Mouse (Mus musculus) WW6 (cell line): Measurements from ENCODE around the gene Apopt1.
"Not testable (repeated sequence)": the region's sequence is repeated elsewhere in the genome, so short reads cannot be mapped to it uniquely, and the experiment has no call there.

Experiments
- DNase-seq: peaks from one replicate; pipeline ENCODE4 v3.0.0-alpha.2; 2013; ENCODE audit warnings: low read depth, low spot score

Gene Apopt1

DNA sequence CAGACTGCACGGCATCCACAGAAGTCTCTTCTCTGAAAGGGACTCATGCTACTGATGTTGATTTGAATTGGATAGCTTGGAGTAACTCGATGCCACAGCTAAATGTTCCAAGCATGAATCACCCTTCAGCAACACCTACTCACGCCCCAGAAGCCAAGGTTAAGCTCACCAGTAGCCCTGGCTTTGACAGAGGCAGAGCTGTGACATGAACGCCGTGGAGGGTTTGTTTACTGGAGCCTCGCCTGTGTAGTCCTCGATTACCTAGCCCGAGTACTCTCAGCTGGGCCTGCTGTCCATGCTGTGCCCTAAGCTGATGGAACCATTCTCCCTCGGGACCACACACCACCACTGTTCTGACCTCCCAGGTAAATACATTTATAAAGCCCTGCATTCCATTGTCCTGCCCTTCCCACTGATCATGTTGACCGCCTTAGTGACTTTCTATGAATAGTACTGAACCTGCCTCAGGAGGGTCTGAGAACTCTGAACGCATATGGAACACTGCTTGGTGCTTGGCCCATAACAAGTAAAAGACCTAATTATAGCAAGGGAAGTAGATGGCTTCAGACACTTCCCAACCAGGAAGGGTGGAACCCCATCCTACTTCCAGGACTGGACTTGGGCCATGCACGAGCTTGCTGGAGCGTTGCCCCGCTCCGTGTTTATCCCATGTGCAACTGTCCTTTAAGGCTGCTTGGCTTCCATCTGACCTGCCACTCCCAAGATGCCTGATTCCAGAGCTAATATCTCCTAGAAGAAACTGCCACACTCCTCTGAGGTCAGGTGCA lies 7.7 kb upstream of the Apopt1 start:
- no peak for DNase-seq

DNA sequence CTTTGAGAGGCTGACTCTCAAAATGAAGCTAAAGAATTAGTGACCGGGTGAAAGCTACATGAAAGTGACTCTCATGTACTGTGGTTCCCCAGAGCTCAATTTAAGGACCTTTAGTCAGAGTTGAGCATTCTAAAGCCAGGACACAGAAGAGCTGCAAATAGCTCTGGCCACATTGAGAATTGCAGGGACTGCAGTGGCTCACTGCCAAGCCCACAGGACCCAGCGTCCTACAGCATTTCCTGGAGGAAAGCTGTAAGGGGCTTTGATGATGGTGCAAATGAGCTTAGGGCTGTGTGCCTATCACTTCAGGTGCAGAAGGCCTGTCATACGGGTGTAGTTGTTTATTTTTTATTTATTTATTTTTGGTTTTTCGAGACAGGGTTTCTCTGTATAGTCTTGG lies 4.9 kb upstream of the Apopt1 start:
- DNase-seq: no peak

DNA sequence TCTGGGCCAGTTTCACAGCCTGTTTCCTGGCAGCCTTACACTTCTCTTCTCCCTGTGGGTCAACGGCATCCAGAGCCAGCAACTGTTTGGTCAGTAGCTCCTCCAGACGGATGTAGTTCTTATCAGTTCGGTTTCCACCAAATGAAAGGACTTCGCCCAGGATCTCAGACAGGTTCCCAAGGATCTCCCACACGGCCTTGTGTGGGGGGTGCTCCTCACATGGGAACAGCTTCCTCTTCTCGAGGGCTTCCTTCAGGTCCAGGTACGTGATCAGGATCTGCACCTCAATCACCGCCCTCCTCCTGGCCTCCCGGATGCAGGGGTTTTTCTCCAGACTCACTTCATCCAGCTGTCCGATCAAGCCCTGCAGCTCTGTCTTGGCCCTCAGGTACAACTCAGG lies 3.0 kb upstream of the Apopt1 start:
- DNase-seq: no peak

DNA sequence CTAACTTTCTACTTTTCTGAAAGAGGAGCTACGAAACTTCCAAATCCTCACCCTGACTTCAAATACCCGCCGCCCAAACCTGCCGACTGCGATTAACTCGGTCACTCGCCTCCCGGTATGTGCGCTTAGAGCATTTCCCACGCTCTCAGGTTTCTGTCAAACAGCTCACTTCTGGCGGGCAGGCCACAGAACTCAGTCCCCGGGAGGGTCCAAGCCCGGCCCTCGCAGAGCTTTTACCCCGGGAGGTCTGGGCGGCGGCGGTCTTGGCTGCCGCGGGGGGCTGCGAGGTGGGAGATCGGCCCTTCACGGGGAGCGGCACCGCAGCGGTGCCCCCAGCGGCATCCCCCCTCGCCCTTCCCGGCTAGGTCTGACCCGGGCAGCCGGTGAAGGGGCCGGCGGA lies 585 bp upstream of the Apopt1 start:
- no peak for DNase-seq

DNA sequence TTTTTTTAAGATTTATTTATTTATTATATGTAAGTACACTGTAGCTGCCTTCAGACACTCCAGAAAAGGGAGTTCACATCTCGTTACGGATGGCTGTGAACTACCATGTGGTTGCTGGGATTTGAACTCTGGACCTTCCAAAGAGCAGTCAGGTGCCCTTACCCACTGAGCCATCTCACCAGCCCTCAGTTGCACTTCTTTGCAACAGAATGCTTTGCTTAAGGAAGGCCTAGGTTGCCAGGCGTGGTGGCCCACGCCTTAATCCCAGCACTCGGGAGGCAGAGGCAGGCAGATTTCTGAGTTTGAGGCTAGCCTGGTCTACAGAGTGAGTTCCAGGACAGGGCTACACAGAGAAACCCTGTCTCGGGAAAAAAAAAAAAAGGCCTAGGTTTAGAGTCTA lies 819 bp downstream of the Apopt1 start:
- DNase-seq: not testable (repeated sequence)

DNA sequence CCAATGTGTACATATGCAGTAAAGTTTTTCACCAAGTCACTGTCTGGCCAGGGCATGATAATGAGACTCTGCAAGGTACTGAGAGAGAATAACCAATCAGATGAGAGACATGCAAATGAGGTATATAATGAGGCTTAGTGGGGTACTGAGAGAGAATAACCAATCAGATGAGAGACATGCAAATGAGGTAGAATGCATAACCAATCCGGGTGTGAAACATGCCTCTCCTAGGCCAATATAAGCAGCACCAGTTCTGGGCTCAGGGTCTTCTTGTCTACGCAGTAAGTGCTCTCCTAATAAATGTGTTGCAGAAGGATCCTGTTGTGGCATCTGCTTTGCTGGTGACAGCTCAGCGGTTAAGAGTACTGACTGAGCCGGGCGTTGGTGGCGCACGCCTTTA lies 3.4 kb downstream of the Apopt1 start:
- no peak for DNase-seq

DNA sequence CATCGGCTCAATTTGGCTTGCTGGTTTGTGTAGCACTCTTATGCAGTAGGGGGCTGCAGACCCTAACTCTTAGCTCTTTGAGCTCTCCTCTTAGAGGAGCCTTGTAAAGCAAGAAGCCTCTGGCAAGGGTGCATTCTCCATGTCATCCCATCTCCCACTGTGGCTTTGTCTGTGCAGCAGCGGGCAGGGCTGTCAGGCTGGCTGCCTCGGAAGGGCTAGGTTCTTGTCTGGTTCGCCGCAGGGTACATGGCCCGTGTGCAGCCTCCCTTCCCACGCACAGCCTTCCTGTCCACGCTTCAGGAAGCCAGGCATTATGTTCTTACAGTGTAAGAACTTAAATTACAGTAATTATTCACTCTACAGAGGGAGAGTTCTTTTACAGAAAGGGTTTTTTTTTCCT lies 5.6 kb downstream of the Apopt1 start:
- DNase-seq: no peak

DNA sequence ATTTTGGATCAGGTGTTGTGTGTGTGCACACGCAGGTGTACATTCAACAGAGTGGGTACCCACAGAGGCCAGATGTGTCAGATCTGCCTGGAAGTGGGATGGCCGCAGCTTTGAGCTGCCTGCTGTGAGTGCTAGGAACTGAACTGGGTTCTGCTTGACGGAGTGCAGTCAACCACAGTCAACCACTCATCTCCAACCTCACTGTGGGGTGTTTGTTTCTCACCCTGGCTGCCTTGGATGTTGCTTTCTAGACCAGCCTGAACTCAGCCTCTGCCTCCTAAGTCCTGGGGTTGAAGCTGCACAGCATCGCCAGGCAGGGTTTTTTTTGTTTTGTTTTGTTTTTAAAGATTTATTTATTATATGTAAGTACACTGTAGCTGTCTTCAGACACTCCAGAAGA lies 7.2 kb downstream of the Apopt1 start:
- no peak for DNase-seq

DNA sequence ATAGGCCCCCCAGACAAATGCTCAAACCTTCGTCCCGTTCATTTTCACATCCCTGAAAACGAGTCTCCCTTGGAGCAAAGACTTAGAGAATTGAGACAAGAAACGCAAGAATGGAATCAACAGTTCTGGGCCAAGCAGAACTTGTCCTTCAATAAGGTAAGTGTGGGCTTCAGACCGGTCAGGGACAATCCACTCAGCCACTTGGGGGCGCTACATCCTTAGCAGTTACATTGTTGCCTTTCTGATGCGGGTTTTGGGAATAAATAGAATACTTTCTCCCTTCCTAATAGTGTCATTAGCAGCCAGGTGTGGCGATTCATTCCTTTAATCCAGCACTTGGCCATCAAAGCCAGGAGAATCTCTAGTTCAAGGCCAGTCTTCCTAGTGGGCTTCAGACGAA lies 9.6 kb downstream of the Apopt1 start:
- DNase-seq: no peak

DNA sequence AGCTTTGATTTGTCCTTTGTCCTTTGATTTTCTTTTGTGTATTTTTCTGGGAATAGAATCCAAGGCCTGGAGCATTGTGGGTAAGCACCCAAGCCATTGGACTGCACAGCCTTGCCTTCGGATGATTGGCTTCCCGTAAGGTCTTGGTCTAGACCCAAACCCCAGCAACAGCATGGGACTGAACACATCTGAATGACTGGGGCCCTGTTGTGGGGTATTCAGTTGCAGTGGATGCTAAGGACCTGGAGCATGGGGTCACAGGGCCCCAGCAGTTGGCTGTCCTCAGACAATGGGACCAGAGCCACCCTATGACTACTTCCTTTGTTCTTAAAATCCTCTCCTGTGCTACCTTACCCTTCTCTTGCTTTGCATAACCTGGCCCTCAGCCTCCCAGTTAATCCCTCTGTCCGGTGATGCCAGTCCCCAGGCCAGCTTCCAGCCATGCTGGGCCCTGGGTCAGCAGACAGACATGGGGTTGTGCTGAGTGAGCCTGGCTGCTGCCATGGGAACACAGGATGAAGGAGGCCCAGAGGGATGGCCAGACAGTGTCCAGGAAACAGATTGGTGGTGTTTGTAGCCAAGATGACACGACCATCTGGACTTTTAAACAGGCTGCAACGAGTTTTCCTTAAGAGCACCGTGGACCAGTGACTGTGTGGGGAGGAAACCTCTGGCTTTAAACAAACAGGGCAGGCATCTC lies 11.7 kb downstream of the Apopt1 start:
- no peak for DNase-seq

DNA sequence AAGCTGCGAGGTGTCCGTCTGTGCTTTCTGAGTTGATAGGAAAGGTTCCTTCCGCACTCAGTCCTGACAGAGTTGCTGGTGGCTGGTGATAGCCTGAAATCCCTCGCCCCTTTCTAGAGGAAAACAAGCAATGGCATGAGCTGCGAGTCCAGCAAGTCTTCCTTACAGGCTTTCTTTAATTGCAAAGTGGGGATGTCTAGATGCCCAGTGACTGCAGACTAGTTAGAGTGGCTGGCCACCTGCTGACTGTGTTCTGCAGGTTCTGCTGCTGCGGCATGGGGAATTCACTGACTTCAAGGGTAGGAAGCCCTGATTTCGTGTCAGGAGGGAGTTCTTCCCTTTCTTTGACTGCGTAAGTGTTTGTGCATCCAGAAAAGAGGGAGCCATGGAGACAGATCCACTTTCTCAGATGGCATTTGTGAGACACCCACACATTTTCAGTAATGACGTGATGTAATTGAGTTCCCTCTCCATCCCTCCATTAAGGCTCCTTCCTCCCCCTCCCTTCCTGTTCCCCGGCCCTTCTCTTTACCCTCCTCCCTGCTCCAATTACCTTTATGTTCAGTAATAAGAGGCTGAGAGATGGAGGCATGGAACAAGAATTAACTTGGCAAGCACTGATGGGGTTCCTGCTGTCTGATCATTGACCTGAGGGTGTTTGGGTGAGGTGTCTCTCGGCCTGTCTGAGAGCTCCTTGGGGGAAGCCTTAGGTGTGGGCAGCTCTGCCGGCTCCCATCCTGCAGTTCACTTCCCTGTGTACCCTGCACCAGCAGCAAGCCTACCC lies 12.5 kb downstream of the Apopt1 start:
- no peak for DNase-seq

DNA sequence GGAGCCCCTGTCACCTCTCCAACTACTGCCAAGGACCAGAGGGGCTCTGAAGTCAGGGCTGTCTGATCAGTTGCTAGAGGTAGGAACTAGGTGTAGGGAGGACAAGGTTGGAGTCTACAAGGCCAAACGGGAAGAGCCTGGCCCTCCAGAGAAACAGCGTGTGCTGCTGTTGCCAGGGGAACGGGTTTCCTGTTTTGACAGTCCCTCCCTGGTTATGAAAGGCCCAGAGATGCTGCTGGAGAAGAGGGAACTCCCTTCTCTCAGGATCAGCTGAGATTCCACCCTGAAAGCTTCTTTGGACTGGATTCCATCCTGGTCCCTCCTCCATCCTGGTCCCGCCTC lies 13.0 kb downstream of the Apopt1 start:
- no peak for DNase-seq

DNA sequence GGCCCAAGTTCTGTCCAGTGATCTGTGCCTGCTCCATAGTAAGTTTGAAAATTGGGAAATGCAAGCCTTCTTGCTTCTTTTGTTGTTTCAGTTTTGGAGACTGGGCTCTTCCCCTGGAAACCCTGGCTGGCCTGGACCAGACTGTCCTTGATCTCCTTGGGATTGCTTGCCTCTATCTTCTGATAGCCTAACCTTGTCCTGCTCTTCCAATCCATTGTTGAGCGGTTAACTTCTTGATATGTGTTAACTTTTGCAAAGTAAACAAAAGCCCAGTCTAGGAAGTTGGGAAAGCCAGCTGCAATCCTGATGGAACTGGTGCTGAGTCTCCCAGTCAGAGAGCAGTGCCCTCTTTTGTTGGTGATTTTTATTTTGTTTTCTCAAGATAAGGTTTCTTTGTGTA lies 14.9 kb downstream of the Apopt1 start:
- no peak for DNase-seq

DNA sequence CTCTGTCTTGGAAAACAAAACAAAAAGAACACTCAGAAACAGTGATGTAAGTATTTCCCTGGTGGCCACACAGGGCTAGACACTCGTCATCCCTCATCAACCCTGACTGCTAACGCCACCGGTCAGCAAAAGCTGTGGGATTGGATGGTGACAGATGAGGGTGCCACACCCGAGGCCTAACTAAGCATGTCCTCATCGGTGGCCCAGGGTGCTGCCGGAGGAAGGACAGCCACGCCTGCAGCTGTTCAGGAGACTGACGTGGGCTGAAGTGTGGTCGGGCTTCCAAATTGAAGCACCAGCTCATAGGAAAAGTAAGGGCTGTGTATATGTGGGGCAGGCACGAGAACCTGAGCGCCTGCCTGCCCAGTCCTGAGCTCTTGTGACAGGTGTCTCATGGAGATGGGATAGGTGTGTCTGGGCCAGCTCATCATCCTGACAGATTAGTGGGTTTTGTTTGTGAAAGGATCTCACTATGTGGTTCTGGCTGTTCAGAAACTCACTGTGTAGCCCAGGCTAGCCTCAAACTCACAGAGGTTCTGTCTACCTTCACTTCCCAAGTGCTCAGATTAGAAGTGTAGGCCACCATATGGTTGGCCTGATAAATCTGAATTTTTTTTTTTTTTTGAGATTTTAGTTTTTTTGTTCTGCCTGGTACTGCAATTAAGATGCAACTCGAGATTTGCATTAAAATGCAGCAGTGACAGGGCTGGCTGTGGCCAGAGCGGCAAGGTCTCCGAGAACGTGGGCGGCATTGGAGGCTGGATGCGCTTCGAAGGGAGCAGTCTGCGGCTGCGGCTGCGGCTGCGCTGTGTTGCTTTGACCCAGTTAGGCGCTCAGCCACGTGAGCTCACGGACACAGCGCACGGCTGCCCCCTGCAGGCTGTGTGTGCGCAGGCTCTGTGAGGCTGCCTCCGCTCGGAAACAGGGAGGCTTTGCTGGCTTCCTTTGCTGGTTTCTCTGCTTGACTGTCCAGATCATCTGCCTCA lies 19.1 kb downstream of the Apopt1 start:
- DNase-seq: peak; percentile 60

DNA sequence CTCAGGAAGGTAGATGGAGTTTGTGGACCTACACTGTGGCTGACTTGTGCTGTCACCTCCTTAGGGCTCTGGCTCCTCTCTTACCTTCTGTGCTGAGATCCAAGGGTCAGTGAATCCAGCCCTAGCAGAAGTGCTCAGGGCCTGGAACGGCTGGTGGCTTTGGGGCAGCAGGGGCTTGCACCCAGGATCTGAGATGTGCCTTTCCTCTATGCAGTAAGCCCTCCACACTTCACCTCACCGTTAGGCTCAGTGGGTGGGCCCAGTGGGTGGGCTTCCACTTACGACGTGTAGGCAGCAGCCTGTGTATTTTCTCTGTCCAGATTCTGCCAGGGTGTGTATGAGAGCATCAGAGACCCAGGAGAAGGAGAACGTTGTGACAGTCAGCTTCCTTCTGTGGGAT lies 19.9 kb downstream of the Apopt1 start:
- DNase-seq: no peak

DNA sequence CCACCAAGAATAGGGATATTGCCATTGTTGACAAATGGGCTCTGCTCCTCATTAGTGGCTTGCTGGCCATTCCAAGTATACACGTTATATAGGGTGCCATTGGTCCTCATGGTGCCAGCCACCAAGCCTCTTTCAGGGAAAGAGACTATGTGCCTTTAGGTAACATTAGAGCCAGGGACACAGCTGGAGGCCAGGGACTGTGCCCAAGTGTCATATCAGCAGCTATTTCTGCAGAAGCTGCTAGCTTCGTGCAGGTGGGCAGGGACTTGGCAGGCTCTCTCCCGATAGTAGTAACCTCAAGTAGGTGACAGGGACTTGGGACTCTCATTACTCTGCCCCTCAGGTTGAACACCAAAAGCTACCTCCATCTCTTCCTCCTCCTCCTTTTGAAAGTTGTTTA lies 21.9 kb downstream of the Apopt1 start:
- no peak for DNase-seq

DNA sequence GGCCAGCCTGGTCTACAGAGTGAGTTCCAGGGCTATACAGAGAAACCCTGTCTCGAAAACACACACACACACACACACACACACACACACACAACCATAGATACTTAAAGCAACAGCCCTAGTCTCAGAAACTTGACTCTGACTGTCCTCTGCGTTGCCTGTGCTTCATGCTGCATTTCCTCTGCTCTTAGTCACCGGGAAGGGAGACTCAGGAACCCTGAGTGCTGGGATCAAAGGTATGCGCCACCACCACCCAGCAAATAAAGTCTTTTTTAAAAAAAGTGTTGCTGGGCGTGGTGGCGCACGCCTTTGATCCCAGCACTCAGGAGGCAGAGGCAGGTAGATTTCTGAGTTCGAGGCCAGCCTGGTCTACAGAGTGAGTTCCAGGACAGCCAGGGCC lies 23.6 kb downstream of the Apopt1 start:
- DNase-seq: not testable (repeated sequence)

DNA sequence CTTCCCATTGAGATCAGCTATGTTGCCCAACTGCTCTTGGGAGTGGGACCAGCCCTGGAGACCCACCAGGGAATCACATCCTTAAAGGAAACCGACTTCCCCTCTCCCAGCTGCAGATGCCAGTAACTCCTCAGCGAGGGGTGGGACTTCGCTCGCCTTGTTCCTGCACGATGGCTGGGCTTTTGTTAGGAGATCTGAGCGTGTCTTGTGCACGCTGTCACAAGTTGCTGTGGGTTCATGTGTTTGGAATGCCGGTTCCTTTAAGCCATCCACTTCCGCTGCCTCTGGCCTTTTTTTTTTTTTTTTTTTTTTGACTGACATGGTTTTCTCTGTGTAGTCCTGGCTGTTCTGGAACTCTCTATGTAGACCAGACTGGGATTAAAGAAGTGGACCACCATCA lies 24.3 kb downstream of the Apopt1 start:
- DNase-seq: no peak

DNA sequence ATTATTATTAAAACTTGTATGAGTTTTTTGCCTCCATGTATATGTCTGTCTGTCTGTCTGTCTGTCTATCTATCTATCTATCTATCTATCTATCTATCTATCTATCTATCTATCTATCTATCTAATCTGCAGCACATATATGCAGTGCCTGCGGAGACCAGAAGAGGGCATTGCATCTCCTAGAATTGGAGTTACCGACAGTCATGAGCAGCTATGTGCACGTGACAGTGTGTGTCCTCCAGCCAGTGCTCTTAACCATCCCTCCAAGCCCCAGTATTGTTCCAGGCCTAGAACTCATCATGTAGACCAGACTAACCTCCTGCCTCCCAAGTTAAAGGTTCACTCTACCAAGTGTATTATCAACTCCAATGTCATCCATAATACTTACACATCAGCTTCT lies 25.7 kb downstream of the Apopt1 start:
- DNase-seq: peak; percentile 54

DNA sequence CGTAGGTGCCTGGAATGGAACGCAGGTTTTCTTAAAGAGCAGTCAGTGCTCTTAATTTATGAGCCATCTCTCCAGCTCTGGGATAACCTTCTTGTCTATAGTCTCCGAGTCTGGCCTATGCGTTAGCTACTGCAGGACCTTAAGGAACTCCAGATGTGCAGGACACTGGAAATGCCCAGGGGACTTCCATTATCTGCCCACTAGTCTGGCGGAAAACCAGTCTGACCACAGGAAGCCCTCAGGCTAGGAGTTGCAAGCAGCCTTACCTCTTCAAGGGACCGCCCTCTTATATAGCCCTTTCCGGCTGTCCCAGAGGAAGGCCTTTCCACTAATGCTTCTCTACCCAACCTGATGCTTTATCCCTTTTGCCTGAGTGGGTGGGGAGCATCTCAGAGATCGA lies 28.3 kb downstream of the Apopt1 start:
- no peak for DNase-seq

DNA sequence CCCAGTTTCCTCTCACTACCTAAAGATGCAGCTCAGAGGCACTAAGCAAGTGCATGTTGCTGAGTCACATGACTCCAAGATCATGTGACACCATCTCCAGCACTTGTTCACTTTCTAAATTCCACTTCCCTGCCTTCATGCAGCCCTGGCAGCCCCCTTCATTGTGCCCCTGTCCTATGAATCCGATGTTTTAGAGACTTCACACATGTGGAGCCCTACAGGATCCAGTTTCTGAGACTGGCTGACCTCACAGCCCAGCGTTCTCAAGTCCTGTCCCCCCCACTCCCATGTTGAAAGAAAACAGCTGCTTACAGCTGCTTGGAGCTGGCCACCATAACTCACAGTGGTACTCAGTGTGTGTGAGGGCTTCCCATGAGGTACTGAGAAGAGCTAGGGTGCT lies 30.4 kb downstream of the Apopt1 start:
- DNase-seq: no peak
